18 mouse cellular contexts compared by ENCODE assay signal in the genomic region with DNA sequence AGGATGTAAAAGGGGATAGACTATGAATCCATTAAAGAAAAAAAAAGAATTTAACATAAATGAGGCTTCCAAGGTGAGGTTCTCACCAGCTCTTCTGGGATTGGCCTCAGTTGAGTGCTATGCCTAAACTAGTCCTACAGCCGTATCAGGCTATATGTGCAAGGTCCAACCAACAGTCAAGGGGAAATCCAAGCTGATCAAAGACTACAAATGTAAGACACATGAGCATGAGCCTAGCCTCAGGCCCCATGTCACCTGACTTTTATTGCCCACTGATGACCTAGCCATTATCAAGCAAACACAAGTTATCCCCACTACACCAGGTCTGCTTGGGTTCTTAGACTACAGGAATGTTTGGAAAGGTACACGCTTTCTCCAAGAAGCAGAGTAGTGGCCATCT. TPM values are rescaled to one million over a fixed set of nuclear protein-coding genes. Genes with fewer than 3 reads are reported as not detected.
"Had no signal": no experiment of that assay in that cellular context is flagged by ENCODE, and none has a peak within 500 bp of the region (broad histone marks: within the 10 kb centered on the region; RNA-seq: fewer than 3 reads in every experiment).

No protein-coding gene starts in this region.

- H3K27ac ChIP-seq: lung, embryonic 15.5 days; macrophage; midbrain, embryonic 13.5 days; midbrain, embryonic 15.5 days; neural tube, embryonic 12.5 days; stomach, embryonic 15.5 days had no signal

- H3K36me3 ChIP-seq: lung, embryonic 15.5 days; midbrain, embryonic 13.5 days; midbrain, embryonic 15.5 days; neural tube, embryonic 12.5 days; stomach, embryonic 15.5 days had no signal

- H3K9ac ChIP-seq: liver, postnatal 0 days; lung, embryonic 15.5 days; midbrain, embryonic 13.5 days; midbrain, embryonic 15.5 days; neural tube, embryonic 12.5 days; stomach, embryonic 15.5 days had no signal

- H3K4me3 ChIP-seq: lung, embryonic 15.5 days; megakaryocyte, embryonic 14.5 days; midbrain, embryonic 13.5 days; midbrain, embryonic 15.5 days; neural tube, embryonic 12.5 days; stomach, embryonic 15.5 days had no signal

- H3K4me2 ChIP-seq: lung, embryonic 15.5 days; midbrain, embryonic 11.5 days; midbrain, embryonic 13.5 days; midbrain, embryonic 15.5 days; neural tube, embryonic 12.5 days; stomach, embryonic 15.5 days had no signal

- H3K9me3 ChIP-seq: lung, embryonic 15.5 days; midbrain, embryonic 13.5 days; midbrain, embryonic 15.5 days; stomach, embryonic 15.5 days had no signal

- H3K27me3 ChIP-seq: lung, embryonic 15.5 days; midbrain, embryonic 13.5 days; midbrain, embryonic 15.5 days; neural tube, embryonic 12.5 days; stomach, embryonic 15.5 days had no signal

- ATAC-seq: liver, postnatal 0 days; lung, postnatal 0 days; midbrain, embryonic 13.5 days; midbrain, embryonic 15.5 days had no signal

- H3K4me1 ChIP-seq: midbrain, embryonic 15.5 days; neural tube, embryonic 12.5 days; stomach, embryonic 15.5 days had no signal

- DNase-seq: liver, postnatal 0 days; lung, adult 2 months; lung, postnatal 14 days; lung, postnatal 36 days; right cerebral cortex, postnatal 14 days; thymus, adult 18-20 months; thymus, postnatal 14 days; thymus, postnatal 36 days had no signal

RNA-seq across cellular contexts. Expression of gene Dusp14, which starts 9.3 kb away (rescaled TPM):
- total RNA-seq: megakaryocyte progenitor cell, adult 5-6 weeks had no signal
